Mouse (Mus musculus): ENCODE results near the gene Atrip.

The Atrip gene

DNA sequence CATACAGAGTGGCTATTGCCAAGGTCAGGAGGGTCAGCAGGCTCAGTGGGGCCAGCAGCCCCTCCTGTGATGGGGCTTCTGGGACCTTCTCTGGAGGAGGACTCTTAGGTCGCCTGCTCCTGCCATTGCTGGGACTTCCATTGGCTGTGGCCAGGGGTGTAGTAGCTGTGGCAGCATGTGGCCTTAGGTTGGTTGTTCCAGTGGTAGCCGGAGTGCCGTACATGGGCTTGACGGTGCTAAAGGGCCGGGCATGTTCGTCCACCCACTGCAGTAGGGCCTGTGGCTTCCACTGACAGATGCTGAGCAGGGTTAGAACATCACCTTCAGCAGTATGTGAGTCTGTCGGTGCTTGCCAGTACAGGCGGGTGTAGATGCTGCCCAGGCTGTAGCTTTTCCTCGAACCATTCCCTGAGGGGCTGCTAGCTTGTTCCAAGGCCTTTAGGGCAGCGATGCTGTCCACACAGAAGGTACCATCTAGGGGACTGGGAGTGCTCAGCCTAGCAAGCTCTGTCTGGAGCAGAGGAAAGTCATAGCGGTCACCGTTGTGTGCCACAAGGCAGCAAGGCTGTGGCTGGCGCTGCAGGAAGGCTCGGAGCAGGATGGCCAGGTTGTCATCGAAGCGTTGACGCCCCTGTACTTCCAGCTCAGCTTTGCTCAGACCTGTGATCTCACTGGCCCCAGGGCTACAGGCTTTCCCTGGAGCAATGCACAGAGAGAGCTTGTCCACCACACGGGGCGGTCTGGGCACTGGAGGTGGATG, 15.7 kb downstream of the Atrip start:
- no peak for DNase-seq (ENCODE audit: low read depth, low spot score)

DNA sequence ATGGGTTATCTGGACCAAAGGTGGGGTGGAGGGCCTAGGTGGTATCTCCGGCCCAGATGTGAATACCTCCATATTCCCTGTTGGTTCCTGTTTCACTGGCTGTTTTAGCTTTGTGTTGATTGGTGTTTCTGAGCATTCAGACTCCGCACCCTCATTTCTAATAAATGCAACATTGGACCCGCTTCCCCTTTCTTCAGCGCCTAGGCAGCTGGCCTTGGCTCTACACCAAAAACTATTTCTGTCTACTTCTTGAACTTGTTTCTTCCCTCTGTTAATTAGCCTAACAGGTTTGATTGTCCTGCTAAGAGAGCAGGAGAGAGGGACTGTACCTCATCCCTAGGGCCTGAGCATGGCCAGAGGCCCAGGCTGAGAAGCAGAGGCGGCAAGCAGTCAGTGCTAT, 16.4 kb downstream of the Atrip start:
- DNase-seq (ENCODE audit: low read depth, low spot score), result no peak

DNA sequence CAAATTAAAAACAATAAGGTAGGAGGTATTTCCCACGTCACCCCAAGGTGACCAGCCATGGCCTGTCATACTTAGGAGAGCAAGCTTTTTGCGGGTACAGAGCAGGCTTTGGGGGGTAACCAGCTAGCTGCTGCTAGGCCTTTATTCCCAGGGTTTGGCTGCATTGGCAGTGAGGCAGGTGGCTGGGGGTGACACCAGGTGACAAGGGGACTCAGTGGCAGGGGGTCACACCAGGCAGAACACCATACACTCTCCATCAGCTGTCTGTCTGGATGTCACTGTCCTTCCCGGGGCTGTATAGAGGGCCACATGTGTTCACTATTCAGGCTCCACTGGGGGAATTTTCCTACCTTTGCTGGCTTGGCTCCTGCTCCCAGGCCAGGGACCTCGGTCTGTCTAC, 17.0 kb downstream of the Atrip start:
- no peak for DNase-seq (ENCODE audit: low read depth, low spot score)

DNA sequence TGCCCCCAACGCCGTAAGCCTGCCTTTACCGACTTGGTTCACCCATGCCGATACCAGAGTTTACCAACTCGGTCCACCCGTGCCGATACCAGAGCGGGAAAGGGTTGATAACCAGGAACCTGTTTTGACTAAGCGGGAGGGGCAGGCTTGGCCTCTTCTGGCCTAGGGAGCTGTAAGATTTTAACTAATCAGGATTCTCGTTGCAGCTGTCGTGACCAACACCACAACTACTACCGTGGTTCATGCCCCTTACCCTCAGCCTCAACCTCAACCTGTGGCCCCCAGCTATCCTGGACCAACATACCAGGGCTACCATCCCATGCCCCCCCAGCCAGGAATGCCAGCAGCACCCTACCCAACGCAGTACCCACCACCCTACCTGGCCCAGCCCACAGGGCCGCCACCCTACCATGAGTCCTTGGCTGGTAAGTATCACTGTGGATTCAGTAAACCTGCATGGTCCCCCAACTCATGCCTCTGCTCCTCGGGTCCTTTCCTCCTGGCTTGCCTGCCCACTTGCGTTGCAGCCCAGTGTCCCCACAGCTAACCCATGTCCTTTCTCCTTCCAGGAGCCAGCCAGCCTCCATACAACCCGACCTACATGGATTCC, 17.7 kb downstream of the Atrip start:
- DNase-seq (ENCODE audit: low read depth, low spot score), result no peak

DNA sequence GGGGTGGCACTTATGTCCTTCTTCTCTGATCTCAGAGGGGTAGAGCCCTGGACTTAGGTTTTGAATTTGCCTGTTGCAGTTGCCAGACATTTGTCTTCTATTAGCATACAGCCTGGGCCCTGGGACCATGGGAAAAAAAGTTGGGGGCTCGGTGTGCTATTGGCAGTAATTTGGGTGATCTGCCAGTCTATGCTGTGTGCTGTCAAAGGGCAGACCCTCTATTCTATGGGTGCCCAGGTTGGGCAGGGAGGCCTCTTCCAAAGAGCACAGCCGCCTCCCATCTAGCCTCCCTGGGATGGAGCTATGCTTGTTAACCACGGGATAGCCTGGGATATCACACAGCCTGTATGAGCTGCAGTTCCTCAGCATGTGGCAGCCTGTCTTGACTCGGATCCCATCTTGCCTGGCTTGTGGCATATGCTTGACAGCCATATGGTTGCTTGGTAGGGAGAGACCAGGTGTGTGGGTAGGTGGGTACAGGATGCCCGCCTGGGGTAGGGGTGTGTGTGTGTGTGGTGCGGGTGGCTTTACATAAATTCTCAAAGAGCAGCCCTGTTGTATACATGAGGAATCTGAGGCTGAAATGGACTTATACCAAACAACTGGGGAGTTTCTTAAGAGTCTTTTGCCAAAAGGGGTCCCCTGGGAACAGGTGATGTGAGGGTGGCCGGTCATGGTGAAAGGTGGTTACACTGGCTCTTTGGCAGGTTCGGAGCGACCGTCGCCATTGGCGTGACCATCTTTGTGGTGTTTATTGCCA, 18.5 kb downstream of the Atrip start:
- no peak for DNase-seq (ENCODE audit: low read depth, low spot score)

DNA sequence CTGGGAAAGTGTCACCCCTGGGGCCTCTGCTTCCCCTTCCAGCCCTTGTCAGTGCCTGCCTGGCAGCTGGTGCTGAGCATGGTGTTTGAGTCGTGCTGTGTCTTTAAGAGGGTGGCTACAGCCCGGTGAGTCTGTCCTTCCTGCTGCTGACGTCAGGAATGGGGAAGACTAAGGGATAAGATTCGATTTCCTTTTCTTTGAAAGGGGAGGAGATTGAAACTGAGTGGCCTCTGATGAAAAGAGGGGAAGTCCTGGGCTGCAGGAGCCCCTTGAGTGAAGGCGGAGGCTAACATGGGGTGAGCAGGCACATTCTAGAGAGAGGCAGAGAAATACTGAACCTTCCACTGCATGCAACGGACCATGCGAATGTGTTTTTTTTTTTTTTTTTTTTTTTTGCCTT, 19.2 kb downstream of the Atrip start:
- DNase-seq (ENCODE audit: low read depth, low spot score), result peak; percentile 53

DNA sequence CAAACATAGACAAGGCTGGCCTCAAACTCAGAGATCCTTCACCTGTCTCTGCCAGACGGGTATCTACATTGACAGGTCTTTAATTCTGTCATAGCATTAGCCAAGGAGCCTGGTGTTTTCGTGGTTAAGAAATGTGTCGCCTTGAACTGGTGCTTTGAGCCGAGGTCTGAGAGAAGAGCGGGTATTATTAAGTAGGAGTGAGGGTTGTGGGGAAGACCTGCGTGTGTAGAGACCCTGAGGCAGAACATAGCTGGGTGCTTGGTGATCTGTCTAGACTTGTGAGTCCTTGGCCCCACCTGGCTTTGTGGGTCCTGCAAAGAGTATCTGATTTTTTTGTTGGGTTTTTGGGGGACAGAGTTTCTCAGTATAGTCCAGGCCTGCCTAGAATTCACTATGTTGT, 20.1 kb downstream of the Atrip start:
- DNase-seq (ENCODE audit: low read depth, low spot score), result no peak

DNA sequence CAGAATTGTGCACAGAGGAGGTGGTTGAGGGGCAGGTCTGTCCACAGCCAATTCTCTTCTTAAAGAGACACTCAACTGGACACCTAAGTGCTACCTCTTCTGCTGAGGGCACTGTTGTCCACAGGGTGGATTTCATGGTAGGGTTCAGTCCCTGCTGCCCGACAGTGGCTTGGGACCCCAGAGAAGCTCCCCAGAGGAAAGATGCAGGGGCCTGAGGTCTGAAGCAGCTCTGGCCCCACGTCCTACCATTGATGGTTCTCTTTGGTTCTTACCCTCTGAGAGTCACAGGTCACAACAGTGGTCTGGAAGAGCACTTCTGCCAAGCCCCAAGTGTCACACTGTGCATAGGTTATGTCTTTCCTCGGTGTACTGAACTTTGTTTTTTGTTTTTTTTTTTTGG, 20.6 kb downstream of the Atrip start:
- DNase-seq (ENCODE audit: low read depth, low spot score), result no peak

DNA sequence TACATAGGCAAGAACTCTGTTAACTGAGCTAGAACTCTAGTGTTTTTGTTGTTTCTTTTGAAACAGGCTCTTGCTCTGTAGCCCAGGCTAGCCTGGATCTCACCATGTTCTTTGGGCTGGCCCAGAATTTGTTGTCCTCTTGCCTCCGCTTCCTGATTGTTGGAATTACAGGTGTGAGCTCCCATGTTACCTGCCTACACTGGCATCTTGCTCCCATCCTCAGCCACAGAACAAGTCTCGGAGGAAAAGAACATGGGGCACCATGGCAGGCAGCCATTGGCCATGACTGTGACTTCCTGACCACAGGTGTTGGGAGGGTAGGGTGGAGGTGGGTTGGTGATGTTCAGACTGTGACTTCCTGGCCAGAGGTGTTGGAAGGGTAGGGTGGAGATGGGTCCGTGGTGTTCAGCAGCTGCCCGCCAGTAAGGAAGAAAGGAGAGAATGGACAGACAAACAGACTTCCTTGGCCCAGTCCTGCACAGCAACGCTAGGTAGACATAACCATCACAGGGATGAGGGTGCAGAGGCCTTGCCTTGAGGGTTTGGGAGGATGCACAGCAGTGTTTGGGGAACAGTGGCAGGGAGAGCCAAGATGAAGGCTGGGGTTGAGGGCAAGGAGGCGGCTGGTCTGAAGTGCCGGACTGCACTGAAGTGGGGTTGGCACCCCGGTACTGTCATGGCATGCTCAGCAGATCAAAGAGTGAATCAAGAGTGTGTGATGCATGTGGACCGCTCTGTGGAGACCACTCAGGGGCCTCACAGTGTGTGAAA, 21.2 kb downstream of the Atrip start:
- no peak for DNase-seq (ENCODE audit: low read depth, low spot score)

DNA sequence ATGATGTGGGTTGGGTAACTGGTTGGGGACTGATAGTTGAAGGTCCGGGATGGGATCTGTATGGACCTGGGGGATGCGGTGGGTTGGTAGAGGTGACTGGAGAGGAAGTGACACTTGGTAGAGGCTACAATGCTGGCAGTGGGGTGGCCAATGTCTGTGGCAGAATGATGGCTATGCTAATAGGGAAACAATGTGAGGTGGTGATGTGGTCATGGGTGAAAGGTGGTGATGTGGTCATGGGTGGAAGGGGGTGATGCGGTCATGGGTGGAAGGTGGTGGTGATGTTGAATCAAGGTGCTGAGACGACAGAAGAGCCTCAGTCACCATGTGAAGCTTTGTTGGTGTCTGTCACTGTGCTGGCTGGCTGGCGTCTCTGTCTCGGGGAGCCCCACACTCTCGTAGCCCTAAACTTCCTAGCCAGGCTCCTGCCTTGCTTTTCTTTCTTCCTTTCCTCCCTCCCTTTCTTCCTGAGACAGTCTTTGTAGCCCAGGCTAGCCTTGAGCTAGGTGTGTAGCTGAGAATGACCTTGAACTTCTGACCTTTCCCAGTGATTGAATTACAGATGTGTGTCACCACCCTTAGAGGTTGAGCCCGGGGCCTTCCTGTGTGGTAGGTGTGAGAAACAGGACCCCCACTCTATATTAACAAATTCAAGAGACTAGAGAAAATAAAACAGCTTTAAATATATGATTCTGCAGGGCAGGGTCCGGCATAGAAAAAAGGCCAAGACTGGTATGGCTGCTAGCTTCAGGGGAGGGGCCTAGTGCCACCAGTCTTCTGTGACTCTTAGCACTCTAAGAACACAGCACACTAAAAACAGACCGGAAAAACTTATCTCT, 22.1 kb downstream of the Atrip start:
- DNase-seq (ENCODE audit: low read depth, low spot score), result no peak

DNA sequence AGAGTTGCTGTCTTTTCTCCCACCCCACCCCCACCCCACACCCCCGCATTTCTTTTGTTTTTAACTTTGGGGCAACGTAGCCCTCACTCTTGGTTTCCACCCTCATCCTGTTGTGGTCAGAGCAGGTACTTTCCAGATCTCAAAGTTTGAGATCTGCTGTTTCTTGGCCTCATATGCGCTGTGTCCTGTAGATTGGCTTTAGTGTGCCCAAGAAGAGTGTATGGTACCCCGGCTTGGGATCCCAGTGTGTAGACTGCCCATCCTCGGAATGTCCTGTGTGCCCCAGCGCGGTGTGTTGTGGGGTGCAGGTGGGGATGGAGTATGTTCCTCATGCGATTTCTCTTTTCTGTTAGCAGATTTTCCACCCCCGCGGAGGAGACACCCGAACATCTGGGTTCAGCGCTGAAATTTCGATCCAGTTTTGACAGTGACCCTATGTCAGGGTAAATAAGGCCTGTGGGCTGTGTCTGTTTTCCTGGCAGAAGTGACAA, 22.9 kb downstream of the Atrip start:
- DNase-seq (ENCODE audit: low read depth, low spot score), result no peak

DNA sequence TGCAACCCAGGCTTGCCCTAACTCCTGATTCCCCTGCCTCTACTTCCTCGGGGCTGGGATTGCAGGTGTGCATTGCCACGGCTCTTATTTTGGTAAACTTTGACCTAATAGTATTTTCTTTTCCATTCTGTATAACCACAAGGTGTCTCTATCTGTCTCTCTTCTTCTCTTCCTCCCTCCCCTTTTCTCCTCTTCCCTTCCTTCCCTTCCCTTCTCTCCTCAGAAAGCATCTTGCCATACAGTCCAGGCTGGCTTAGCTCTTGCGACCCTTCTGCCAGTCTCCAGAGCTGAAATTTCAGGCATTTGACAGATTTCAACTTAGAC, 23.3 kb downstream of the Atrip start:
- no peak for DNase-seq (ENCODE audit: low read depth, low spot score)

DNA sequence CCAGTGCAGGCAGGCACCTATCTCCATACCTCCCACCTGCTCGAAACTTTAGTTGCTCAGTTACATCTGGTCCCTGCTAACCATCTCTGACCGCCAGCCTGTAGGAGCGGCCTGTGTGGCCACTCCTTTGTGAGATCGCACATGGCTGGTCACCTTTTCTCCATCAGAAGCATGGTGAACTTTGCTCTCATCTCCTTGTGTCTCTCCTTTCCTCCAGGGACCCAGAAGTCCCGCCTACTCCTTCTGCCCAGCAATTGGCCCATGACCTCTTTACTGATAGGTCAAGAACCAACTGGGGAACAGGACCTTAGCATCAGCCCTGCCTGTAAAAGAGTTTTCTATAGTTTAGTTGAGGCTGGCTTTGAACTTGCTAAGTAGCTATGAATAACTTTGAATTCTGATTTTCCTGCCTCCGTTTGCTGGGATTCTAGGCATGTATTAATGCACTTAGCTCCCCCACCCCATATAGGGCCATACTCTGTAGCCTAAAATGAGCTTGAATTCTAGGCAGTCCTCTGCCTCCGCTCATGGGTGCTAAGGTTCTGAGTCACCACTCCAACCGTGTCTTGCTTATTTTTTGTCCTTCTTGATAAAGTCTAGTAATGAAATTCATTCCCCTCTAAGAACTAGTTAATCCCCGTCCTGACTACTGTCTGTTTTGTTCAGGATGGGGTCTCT, 23.8 kb downstream of the Atrip start:
- DNase-seq (ENCODE audit: low read depth, low spot score), result no peak

DNA sequence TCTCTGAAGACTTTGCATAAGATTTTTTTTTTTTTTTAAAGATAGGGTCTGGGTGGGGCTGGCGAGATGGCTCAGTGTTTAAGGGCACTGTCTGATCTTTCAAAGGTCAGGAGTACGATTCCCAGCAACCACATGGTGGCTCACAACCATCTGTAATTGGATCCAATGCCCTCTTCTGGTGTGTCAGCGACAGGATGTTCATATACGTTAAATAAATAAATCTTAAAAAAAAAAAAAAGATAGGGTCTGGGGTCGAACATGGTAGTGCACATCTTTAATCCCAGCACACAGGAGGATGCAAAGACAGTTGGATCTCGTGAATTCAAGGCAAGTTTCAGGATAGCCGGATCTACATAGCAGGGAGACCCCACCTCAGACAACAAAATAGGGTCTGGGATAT, 24.6 kb downstream of the Atrip start:
- no peak for DNase-seq (ENCODE audit: low read depth, low spot score)

DNA sequence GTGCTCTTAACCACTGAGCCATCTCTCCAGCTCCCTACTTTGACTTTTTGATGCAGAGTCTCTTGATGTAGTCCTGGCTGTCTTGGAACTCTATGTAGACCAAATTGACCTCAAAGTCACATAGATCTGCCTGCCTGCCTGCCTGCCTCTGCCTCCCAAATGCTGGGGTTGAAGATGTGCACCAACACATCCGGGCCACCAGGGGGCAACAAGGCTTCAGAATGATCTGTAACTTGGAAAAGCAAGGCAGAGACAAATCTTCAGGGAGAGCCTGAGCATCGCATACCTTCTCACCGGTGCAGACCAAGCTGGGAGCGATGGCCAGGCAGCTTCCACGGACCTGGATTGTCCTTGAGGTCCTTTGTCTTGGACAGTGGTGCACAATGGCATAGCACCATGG, 27.6 kb downstream of the Atrip start:
- DNase-seq (ENCODE audit: low read depth, low spot score), result peak; percentile 62

DNA sequence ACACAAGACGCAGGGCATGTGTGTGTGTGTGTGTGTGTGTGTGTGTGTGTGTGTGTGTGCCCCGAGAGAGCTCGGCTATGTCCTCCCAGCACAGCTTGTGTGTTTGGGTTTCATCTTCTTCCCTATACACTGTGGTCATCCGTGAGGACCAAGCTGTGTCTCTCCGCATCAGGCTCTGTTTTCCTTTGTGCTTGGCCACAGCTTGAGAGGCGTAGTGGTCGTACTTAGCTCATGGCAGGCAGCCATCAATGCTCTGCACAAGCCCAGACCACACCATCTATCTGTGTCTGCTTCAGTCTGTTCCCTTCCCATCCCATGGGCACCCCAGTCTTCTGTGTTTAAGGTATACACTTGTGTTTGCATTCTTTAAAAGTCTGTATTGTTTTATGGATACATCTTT, 32.6 kb downstream of the Atrip start:
- no peak for DNase-seq (ENCODE audit: low read depth, low spot score)

DNA sequence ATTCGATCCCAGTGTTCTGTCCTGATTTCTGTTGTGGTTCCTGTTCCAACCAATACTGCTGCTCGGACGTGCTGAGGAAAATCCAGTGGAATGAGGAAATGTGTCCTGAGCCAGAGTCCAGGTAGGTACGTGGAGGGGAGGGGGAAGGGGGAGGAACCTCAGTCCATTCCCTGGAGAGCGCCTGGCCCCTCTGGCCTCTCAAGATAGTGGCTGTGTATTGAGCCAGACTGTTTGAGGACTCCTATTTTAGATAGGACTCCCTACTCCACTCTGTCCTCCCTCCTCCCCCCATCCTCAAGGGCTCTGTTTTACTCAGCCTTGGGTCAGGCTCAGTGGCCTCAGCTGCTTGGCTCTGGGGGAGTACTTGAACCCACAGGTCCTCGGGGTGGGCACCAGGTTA, 33.0 kb downstream of the Atrip start:
- no peak for DNase-seq (ENCODE audit: low read depth, low spot score)

DNA sequence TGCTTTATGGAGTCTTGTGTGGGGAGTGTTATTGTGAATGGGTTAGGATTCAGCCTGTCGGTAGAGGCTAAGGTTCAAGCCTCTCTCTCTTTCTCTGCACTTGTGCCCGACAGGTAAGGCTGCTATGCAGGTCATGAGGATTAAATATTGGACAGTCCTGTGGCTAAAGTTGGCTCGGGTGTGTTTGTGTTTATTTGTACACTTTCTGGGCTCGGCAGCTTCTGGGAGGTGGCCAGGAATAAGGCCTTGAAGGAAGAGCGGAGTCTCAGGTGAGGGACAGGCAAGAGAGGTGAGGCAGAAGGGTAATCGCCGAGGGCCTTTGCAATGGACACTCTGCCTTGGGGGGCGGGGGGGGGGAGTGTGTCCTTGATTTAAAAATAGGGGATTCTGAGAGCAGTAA, 33.7 kb downstream of the Atrip start:
- no peak for DNase-seq (ENCODE audit: low read depth, low spot score)

DNA sequence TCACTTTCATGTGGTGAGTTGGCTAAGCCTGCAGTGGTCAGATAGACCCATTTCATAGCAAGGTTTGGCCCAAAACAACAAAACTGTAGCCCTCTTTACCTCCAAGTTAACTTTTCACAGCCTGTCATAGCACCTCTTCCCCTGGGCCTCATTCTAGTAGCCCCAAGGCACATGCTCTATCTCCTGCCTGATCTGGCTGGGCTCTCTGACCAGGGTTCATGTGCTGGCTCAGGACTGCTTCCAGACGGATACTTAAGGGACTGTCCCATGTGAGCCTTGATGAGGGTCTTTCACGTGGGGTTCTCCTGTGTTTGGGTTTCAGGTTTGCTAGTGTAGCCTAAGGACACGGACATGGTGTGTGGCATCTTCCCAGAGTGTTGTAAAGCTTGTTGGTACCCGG, 34.2 kb downstream of the Atrip start:
- DNase-seq (ENCODE audit: low read depth, low spot score), result no peak

DNA sequence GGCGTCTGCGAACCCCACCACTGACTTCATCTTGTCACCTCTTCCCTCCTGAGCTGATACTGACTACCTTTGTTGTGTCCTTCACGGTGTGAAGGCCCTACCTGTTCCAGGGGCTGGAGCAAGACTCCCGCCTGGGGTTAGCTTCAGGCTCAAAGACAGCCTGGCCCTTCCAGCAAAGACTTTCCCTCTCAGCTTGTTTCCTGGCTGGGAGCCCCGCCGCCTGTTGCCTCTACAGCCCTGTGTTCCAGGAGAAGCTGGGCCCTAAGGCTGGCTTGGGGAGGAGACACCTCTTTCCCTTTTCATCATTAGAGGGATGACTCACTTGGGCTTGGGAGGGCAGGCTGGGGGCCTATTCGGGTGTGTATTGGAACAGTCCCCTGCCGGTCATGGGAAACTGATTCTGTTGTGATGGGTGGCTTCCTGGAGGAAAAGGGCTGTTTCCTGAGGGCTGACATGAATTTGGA, 35.0 kb downstream of the Atrip start:
- no peak for DNase-seq (ENCODE audit: low read depth, low spot score)

Data from mesoderm, embryonic 11.5 days (tissue).